Mouse (Mus musculus): ENCODE data around the gene Fam155a. TPM values are rescaled to one million over a fixed set of nuclear protein-coding genes. Genes with fewer than 3 reads are reported as not detected.

Gene Fam155a
- polyA plus RNA-seq, 1 experiment: not detected

GRCm38 (mm10) chr8:9239741-9240140, 531.2 kb downstream of the Fam155a start:
- Histone ChIP-seq H3K36me3 (ENCODE audit: control insufficient read depth, insufficient read depth) (no peaks in the 10 kb centered on the region), H3ac (ENCODE audit: control insufficient read depth, insufficient read length) (no peak overlapping the region), H3K27me3 (ENCODE audit: control insufficient read depth, insufficient read depth, insufficient read length) (peaks cover 4% of the 10 kb centered on the region), H3K79me2 (ENCODE audit: control insufficient read depth, insufficient read depth) (no peaks in the 10 kb centered on the region), H3K4me3 (no peak overlapping the region), H3K4me2 (ENCODE audit: low read depth) (no peak overlapping the region)
- TF ChIP-seq SRF (IDR thresholded peaks at IDR 0.05; ENCODE audit: control insufficient read depth, insufficient read length, low read depth) (no peak), MYOD1 (IDR thresholded peaks at IDR 0.05; ENCODE audit: control insufficient read depth in 1 of 3, insufficient read length in 2 of 3, low read depth in 2 of 3) (no peak), POLR2A (IDR thresholded peaks at IDR 0.05; ENCODE audit: insufficient read length, low read depth) (no peak), TCF12 (IDR thresholded peaks at IDR 0.05; ENCODE audit: insufficient read depth, poor library complexity, severe bottlenecking) (no peak), USF1 (IDR thresholded peaks at IDR 0.05; ENCODE audit: low read depth) (no peak), MAX (IDR thresholded peaks at IDR 0.05; ENCODE audit: low read depth) (no peak), POLR2AphosphoS2 (IDR thresholded peaks at IDR 0.05; ENCODE audit: insufficient read length, low read depth) (no peak)

- H3K4me3 ChIP-seq: no peak overlapping the region
- no peaks in the 10 kb centered on the region for H3K36me3 ChIP-seq (ENCODE audit: control insufficient read depth, insufficient read depth)
- H3ac ChIP-seq (ENCODE audit: control insufficient read depth, insufficient read length): no peak overlapping the region
- TF ChIP-seq MAX (IDR thresholded peaks at IDR 0.05; ENCODE audit: low read depth): no peak
- no peak for TF ChIP-seq USF1 (IDR thresholded peaks at IDR 0.05; ENCODE audit: low read depth)
- TF ChIP-seq POLR2A (IDR thresholded peaks at IDR 0.05; ENCODE audit: insufficient read length, low read depth): no peak
- TF ChIP-seq TCF3 (IDR thresholded peaks at IDR 0.05; ENCODE audit: insufficient read length, low read depth): no peak
- no peak for TF ChIP-seq SRF (IDR thresholded peaks at IDR 0.05; ENCODE audit: control insufficient read depth, insufficient read length, low read depth)
- no peak for TF ChIP-seq CEBPB (IDR thresholded peaks at IDR 0.05; ENCODE audit: insufficient read depth, poor library complexity, severe bottlenecking)
- no peak for TF ChIP-seq MYOG (IDR thresholded peaks at IDR 0.05; ENCODE audit: control insufficient read depth in 1 of 3, insufficient read depth in 1 of 3, insufficient read length in 2 of 3, low read depth in 2 of 3)
- no peak for TF ChIP-seq E2F4 (IDR thresholded peaks at IDR 0.05; ENCODE audit: insufficient read depth)
- TF ChIP-seq MYOD1 (IDR thresholded peaks at IDR 0.05; ENCODE audit: control insufficient read depth in 1 of 3, insufficient read length in 2 of 3, low read depth in 2 of 3): no peak
- TF ChIP-seq POLR2AphosphoS2 (IDR thresholded peaks at IDR 0.05; ENCODE audit: insufficient read length, low read depth): no peak
- no peak for TF ChIP-seq REST (IDR thresholded peaks at IDR 0.05; ENCODE audit: insufficient read depth, insufficient read length)
- no peak overlapping the region for H3K4me2 ChIP-seq (ENCODE audit: low read depth)
- H3K79me2 ChIP-seq (ENCODE audit: control insufficient read depth, insufficient read depth): no peaks in the 10 kb centered on the region
- peaks cover 9% of the 10 kb centered on the region for H3K27me3 ChIP-seq (ENCODE audit: control insufficient read depth, insufficient read depth, insufficient read length)
Measured at GRCm38 (mm10) chr8:9238974-9239373, 532.0 kb downstream of the Fam155a start.

- Histone ChIP-seq H3K27me3 (ENCODE audit: control insufficient read depth, insufficient read depth, insufficient read length) (peaks cover 9% of the 10 kb centered on the region), H3K4me3 (no peak overlapping the region), H3K4me2 (ENCODE audit: low read depth) (no peak overlapping the region), H3K36me3 (ENCODE audit: control insufficient read depth, insufficient read depth) (no peaks in the 10 kb centered on the region), H3K79me2 (ENCODE audit: control insufficient read depth, insufficient read depth) (no peaks in the 10 kb centered on the region), H3ac (ENCODE audit: control insufficient read depth, insufficient read length) (no peak overlapping the region)
- no peak for TF ChIP-seq MAX (IDR thresholded peaks at IDR 0.05; ENCODE audit: low read depth)
- TF ChIP-seq E2F4 (IDR thresholded peaks at IDR 0.05; ENCODE audit: insufficient read depth): no peak
- no peak for TF ChIP-seq TCF12 (IDR thresholded peaks at IDR 0.05; ENCODE audit: insufficient read depth, poor library complexity, severe bottlenecking)
- TF ChIP-seq POLR2A (IDR thresholded peaks at IDR 0.05; ENCODE audit: insufficient read length, low read depth): no peak
- no peak for TF ChIP-seq TCF3 (IDR thresholded peaks at IDR 0.05; ENCODE audit: insufficient read length, low read depth)
- no peak for TF ChIP-seq MYOD1 (IDR thresholded peaks at IDR 0.05; ENCODE audit: control insufficient read depth in 1 of 3, insufficient read length in 2 of 3, low read depth in 2 of 3)
- no peak for TF ChIP-seq SRF (IDR thresholded peaks at IDR 0.05; ENCODE audit: control insufficient read depth, insufficient read length, low read depth)
Measured at GRCm38 (mm10) chr8:9233326-9233919, 537.5 kb downstream of the Fam155a start.

GRCm38 (mm10) chr8:9227779-9228464, 543.0 kb downstream of the Fam155a start:
- no peaks in the 10 kb centered on the region for H3K36me3 ChIP-seq (ENCODE audit: control insufficient read depth, insufficient read depth)
- H3K79me2 ChIP-seq (ENCODE audit: control insufficient read depth, insufficient read depth): no peaks in the 10 kb centered on the region
- H3ac ChIP-seq (ENCODE audit: control insufficient read depth, insufficient read length): no peak overlapping the region
- no peak overlapping the region for H3K4me2 ChIP-seq (ENCODE audit: low read depth)
- TF ChIP-seq REST (IDR thresholded peaks at IDR 0.05; ENCODE audit: insufficient read depth, insufficient read length) (no peak), MAX (IDR thresholded peaks at IDR 0.05; ENCODE audit: low read depth) (no peak), TCF3 (IDR thresholded peaks at IDR 0.05; ENCODE audit: insufficient read length, low read depth) (no peak), SRF (IDR thresholded peaks at IDR 0.05; ENCODE audit: control insufficient read depth, insufficient read length, low read depth) (no peak), MYOG (IDR thresholded peaks at IDR 0.05; ENCODE audit: control insufficient read depth in 1 of 3, insufficient read depth in 1 of 3, insufficient read length in 2 of 3, low read depth in 2 of 3) (no peak), MYOD1 (IDR thresholded peaks at IDR 0.05; ENCODE audit: control insufficient read depth in 1 of 3, insufficient read length in 2 of 3, low read depth in 2 of 3) (no peak)
- H3K27me3 ChIP-seq (ENCODE audit: control insufficient read depth, insufficient read depth, insufficient read length): no peaks in the 10 kb centered on the region
- H3K4me3 ChIP-seq: no peak overlapping the region

- no peak for TF ChIP-seq POLR2AphosphoS2 (IDR thresholded peaks at IDR 0.05; ENCODE audit: insufficient read length, low read depth)
- TF ChIP-seq E2F4 (IDR thresholded peaks at IDR 0.05; ENCODE audit: insufficient read depth): no peak
- no peak for TF ChIP-seq MYOG (IDR thresholded peaks at IDR 0.05; ENCODE audit: control insufficient read depth in 1 of 3, insufficient read depth in 1 of 3, insufficient read length in 2 of 3, low read depth in 2 of 3)
- no peak for TF ChIP-seq TCF12 (IDR thresholded peaks at IDR 0.05; ENCODE audit: insufficient read depth, poor library complexity, severe bottlenecking)
- TF ChIP-seq MAX (IDR thresholded peaks at IDR 0.05; ENCODE audit: low read depth): no peak
- TF ChIP-seq SRF (IDR thresholded peaks at IDR 0.05; ENCODE audit: control insufficient read depth, insufficient read length, low read depth): no peak
- TF ChIP-seq POLR2A (IDR thresholded peaks at IDR 0.05; ENCODE audit: insufficient read length, low read depth): no peak
- TF ChIP-seq MYOD1 (IDR thresholded peaks at IDR 0.05; ENCODE audit: control insufficient read depth in 1 of 3, insufficient read length in 2 of 3, low read depth in 2 of 3): no peak
- no peaks in the 10 kb centered on the region for H3K27me3 ChIP-seq (ENCODE audit: control insufficient read depth, insufficient read depth, insufficient read length)
- H3ac ChIP-seq (ENCODE audit: control insufficient read depth, insufficient read length): no peak overlapping the region
- no peaks in the 10 kb centered on the region for H3K36me3 ChIP-seq (ENCODE audit: control insufficient read depth, insufficient read depth)
- H3K4me3 ChIP-seq: no peak overlapping the region
- H3K4me2 ChIP-seq (ENCODE audit: low read depth): no peak overlapping the region
- no peaks in the 10 kb centered on the region for H3K79me2 ChIP-seq (ENCODE audit: control insufficient read depth, insufficient read depth)
Measured at GRCm38 (mm10) chr8:9226767-9227166, 544.2 kb downstream of the Fam155a start.

All from myocyte (in vitro differentiated cells).